Mouse (Mus musculus) layer of hippocampus, postnatal 25 days (tissue): ENCODE measurements around the gene Tead1. TPM values are rescaled to one million over a fixed set of nuclear protein-coding genes. Genes with fewer than 3 reads are reported as not detected.

Experiments used
- DNase-seq, 2 experiments: peaks; one replicate each; pipeline ENCODE4 v3.0.0; 2022; ENCODE audit warnings: mixed read lengths in 2 of 2, low spot score in 1 of 2; ENCODE audit errors: extremely low spot score in 1 of 2
- total RNA-seq, 2 experiments: library from RNA; stranded (reverse); gene quantifications; 2 replicates each; pipeline ENCODE4 v1.2.3; 2021

The Tead1 gene
- total RNA-seq, 2 experiments from 2014 or later = 19.6 to 28.6 TPM

DNA sequence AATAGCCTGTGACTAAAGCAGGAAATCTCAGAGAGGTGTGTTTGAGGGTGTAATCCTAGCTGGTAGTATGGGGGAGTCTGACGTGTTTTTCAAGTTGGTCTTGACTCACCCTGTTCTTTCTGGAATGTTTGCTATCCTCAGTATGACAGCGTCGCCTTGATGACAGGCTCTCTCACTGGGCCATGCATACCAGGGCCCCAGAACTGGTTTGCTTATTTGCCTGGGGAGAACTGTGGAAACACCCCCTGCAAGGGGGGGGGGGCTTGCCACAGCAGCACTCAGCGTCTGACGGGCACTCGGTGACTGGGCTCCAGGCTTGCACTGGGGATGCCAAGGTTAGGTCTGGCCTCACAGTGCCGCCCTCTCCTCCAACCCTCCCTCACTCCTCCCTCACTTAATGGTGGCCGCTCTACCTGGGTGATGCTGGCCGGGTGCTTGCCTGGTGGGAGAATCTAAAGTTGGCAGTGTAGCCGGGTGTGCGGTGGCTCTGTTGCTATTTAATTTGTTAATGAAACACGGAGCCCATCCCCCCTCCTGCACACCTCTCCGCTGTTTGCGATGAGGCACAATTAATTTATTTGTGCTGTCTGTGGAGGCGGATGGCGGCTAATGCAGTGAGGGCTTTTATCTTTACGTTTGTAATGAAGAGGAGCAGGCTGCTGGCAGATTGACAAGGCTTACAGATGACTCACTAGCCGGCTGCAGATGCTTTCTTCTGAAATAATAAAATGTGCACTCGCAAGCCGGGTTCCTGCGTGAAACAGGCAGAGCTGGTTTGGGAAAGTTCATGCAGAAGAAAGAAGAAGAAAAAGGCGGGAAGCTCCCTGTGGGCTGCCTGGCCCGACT is 41.2 kb downstream of the Tead1 start:
- DNase-seq = peak in 1 of 2 experiments; percentile 50

DNA sequence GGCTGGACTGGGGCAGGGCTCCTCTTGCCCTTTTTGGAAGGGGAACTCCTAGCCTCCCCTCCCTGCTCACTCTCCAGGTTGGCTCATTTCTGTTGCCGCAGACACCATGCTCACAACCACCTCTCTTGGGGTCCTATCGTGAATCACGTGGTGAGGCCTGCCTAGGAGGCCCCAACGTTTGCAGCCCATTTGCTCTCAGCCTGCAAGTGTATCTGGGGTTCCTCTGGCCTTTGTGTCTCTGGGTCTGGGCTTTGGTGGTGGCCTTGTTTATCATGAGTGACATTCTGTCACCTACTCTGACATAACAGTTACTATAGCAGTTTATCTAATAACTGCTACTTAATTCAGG is 41.8 kb downstream of the Tead1 start:
- no peak for DNase-seq

- no peak for DNase-seq
Measured at GRCm38 (mm10) chr7:112721859-112722258, 42.7 kb downstream of the Tead1 start.

GRCm38 (mm10) chr7:112728399-112728798 is 49.3 kb downstream of the Tead1 start:
- no peak for DNase-seq

GRCm38 (mm10) chr7:112730209-112730608 is 51.1 kb downstream of the Tead1 start:
- no peak for DNase-seq

- DNase-seq = no peak
Measured at GRCm38 (mm10) chr7:112731584-112731983, 52.5 kb downstream of the Tead1 start.

DNA sequence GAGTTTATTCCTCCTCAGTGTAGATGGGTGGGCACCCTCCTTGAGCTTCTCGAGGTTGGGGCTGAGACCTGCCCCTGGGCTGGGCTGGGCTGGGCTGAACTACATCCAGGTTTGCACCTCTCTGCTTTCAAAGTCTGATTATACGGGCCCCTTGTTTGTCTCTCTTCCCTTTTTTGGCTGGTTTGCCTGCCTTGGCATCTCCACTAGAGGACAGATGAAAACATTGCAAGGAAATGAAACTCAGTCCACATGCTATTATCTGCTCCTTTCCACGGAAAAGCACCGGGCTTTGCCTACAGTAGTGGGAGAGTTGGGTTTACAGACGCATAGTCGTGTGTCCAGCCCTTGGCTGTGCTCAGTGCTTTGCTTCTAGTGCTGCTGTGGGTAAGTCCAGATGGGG is 60.1 kb downstream of the Tead1 start:
- DNase-seq = no peak

GRCm38 (mm10) chr7:112741790-112742189 is 62.7 kb downstream of the Tead1 start:
- DNase-seq = no peak

- DNase-seq = no peak
Measured at GRCm38 (mm10) chr7:112743063-112743462, 63.9 kb downstream of the Tead1 start.

GRCm38 (mm10) chr7:112743621-112744395 is 64.7 kb downstream of the Tead1 start:
- DNase-seq = no peak

GRCm38 (mm10) chr7:112747187-112747586 is 68.1 kb downstream of the Tead1 start:
- no peak for DNase-seq

DNA sequence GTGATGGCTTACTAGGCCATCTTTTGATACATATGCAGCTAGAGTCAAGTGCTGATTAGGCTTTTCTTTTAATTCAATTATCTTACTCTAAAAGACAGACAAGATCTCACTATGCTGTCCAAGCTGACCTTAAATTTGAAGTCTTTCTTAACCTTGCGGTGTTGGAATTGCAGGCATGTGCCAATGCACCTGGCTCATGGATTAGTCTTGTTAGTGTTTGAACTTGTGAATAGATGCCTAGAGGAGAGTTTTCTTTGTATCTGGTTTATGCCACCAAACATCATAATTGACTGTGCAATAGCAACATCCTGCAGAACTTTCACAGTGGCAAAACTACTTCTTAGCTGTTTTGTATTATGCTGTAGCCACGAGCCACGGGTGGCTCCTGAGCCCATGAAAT is 68.7 kb downstream of the Tead1 start:
- no peak for DNase-seq

DNA sequence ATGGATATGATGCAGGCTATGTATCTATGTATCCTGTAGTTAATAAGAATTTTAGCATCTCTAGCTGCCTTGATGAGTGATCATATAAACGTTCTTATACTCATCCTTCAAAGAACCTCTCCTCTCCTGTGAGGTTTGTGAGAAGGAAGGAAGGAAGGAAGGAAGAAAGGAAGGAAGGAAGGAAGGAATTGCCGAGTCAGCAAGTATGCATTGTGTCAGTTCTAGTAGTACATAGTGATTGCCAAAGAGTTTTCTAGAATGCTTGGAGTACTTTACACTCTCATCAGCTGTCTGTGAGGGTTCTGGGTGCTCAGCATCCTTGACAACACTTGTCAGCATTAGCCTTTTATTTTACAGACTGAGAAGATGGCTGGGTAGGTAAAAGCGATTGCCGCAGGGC is 69.2 kb downstream of the Tead1 start:
- no peak for DNase-seq

GRCm38 (mm10) chr7:112750101-112750500 is 71.0 kb downstream of the Tead1 start:
- no peak for DNase-seq

GRCm38 (mm10) chr7:112752311-112752710 is 73.2 kb downstream of the Tead1 start:
- DNase-seq = no peak

- no peak for DNase-seq
Measured at GRCm38 (mm10) chr7:112753314-112753713, 74.2 kb downstream of the Tead1 start.

DNA sequence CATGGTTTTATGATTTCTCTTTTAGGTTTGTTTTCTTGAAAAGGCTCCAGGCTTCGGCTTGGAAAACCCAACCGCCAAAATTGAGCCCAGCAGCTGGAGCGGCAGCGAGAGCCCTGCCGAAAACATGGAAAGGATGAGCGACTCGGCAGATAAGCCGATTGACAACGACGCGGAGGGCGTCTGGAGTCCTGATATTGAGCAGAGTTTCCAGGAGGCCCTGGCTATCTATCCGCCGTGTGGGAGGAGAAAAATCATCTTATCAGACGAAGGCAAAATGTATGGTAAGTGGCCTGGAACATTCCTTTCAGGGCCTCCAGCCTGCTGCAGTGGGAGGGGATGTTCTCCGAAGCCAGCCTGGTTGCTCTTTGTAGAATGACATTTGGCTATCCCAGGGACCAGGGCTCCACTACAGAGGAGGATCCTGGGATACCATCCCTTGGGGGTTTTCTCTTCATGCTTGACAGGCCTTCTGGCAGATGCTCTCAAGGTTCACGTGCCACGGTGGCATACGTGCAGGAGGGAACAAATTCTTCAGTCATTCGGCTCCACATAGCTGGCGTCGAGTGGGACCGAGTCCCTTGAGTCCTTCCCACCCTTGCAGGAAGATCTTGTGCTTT is 80.3 kb downstream of the Tead1 start:
- DNase-seq = no peak

DNA sequence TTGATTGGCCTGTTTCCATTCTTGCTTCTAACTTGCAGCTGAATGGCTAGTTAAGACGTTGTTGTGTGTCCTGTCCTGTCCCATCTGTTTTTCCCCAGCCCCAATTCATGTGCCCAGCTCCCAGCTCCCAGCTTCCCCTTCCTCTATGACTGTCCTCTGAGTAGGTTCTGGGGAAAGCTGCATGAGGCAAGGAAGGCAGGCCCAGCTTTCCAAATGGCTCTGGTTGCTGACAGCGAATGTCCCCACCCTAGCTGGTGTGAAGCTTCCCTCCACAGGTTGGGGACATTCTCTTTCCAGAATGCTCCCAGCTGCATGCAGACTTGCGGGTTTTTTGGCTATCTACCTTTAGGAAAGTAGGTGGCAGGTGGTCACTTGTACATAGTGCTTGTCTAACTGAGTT is 81.2 kb downstream of the Tead1 start:
- DNase-seq = no peak

DNA sequence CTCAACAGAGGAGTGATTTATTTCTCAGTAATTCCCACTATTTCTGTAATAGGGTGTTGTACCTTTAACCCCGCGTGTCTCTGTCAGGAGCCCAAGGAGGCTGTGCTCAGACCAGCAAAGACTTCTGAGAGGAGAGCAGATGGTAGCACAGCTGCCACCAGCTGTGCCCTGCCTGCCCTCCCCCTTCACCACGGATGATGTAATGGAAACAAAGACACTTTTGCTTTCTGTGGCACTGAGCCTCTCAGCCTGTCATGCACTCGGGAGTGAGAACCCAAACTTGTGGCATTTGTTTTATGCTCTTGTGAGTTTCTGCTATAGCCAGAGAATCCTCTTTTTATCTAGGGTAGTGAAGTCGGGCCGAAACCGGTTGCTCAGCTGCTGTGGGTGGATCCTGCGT is 81.7 kb downstream of the Tead1 start:
- peak in 1 of 2 experiments; percentile 20 for DNase-seq

DNA sequence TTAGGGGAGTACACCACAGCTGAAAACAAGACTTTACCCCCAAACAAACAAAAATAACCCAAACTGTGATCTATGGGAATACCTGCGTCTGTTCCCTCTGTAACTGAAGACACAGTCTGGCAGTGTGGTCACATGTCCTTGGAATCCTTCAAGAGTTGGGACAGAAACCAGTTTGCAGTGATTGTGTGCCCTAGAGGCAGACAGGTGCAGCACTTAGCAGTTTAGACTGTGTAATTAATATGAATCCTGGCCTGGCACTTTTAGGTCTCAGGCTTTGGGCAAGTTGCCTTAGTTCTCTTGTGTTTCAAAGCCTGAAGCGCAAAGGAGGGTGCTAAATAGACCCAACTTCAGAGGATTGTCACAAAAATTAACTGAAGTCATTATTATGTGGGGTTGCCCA is 83.8 kb downstream of the Tead1 start:
- no peak for DNase-seq

DNA sequence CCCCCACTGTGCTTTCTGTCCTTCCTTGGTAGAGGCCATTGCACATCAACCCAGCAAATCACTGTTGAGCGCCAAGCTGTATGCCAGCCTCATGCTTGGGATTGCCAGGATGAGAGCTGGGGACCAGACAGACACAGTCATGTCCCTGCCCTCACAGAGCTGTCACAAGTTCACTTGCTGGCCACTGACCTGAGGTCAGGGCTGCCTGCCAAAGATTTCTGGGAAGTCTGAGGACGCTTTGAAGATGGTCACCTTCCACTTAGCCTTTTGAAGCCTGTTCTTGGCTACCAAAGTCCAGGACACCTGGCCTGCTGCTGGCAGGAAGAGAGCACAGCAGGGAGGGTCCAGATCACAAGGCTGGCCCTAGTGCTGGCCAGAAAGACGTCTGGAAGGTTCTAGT is 84.4 kb downstream of the Tead1 start:
- DNase-seq = no peak
